Mouse (Mus musculus): ENCODE results near the gene Unc13b.

DNA sequence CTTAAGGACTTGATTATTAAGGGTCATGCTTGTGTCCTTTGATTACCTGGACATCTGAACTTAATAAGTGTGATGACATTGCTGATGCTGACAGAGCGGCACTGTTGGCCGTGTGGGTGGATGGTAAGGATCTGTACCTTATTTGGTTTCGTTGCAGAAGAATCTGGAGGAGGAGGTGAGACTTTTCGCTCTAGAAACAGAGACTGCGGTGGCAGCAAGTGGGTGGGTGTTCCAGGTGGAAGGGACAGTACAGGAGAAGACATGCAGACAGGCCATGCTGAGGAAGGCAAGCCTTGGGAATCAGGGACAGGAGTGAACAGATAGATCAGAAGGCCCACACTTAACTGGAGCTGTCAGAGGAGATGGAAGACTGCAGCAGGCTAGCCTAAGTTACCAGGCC, 130.6 kb downstream of the Unc13b start:
- TF ChIP-seq CTCF (IDR thresholded peaks at IDR 0.05) (no peak), EP300 (IDR thresholded peaks at IDR 0.05) (no peak)

Data from lung, postnatal 0 days (tissue).